ENCODE assay signal across 8 mouse cellular contexts in genomic region chr6:66896921-66897645, GRCm38 (mm10). TPM values are rescaled to one million over a fixed set of nuclear protein-coding genes. Genes with fewer than 3 reads are reported as not detected.
DNase-seq lines count a peak whose midpoint lies in the region; ATAC-seq and TF ChIP-seq lines count a peak whose summit lies in the region.

No protein-coding gene starts in this region.

- H3K27ac ChIP-seq in spleen, adult 2 months (ENCODE audit: insufficient read depth, low read length) = peak overlapping the region; percentile 50
- peak overlapping the region; percentile 45 for H3K27ac ChIP-seq in bone marrow macrophage, adult 2 months (ENCODE audit: insufficient read depth, low read depth, low read length)
- H3K27ac ChIP-seq in forebrain, postnatal 0 days (ENCODE audit: low read depth, low read length) = peak overlapping the region; percentile 40; the same call in 1 of the 2 replicates
- peak overlapping the region; percentile 74 for H3K27ac ChIP-seq in intestine, embryonic 16.5 days (ENCODE audit: low read length)
- no peak overlapping the region for H3K27ac ChIP-seq in liver, embryonic 14.5 days

- no peaks in the 10 kb centered on the region for H3K9me3 ChIP-seq in forebrain, postnatal 0 days (ENCODE audit: low read length)
- H3K9me3 ChIP-seq in intestine, embryonic 16.5 days (ENCODE audit: control insufficient read depth, low read length) = no peaks in the 10 kb centered on the region
- no peaks in the 10 kb centered on the region for H3K9me3 ChIP-seq in liver, embryonic 14.5 days (ENCODE audit: control insufficient read depth, low read length)

- H3K4me2 ChIP-seq in forebrain, postnatal 0 days (ENCODE audit: low read depth) = peak overlapping the region; percentile 82
- H3K4me2 ChIP-seq in intestine, embryonic 16.5 days (ENCODE audit: low read depth, low read length) = peak overlapping the region; percentile 56
- H3K4me2 ChIP-seq in liver, embryonic 14.5 days (ENCODE audit: low read depth) = peak overlapping the region; percentile 97

- peak in 1 of 2 experiments; percentile 2 for DNase-seq in spleen, adult 2 months (ENCODE audit: low read depth in 1 of 2, low spot score in 2 of 2)
- no peak for DNase-seq in spleen, adult 12 weeks (ENCODE audit: low spot score)
- DNase-seq in forebrain, postnatal 0 days = peak; percentile 45
- no peak for DNase-seq in liver, embryonic 14.5 days (ENCODE audit: low read depth in 3 of 3, low spot score in 3 of 3)
- peak; percentile 43 for DNase-seq in naive thymus-derived CD4-positive, alpha-beta T cell, adult 2 months (ENCODE audit: low read depth)
- no peak for DNase-seq in MN1 (ENCODE audit: low spot score)

- H3K4me3 ChIP-seq in spleen, adult 2 months (ENCODE audit: extremely low read depth, insufficient read depth, insufficient read length) = peak overlapping the region; percentile 83
- peak overlapping the region; percentile 83 for H3K4me3 ChIP-seq in bone marrow macrophage, adult 2 months (ENCODE audit: insufficient read depth, low read length)
- H3K4me3 ChIP-seq in forebrain, postnatal 0 days (ENCODE audit: low read depth, low read length) = peak overlapping the region; percentile 51
- H3K4me3 ChIP-seq in intestine, embryonic 16.5 days (ENCODE audit: low read length) = peak overlapping the region; percentile 92
- H3K4me3 ChIP-seq in liver, embryonic 14.5 days (ENCODE audit: insufficient read depth in 1 of 2, low read depth in 2 of 2, low read length in 2 of 2) = peak overlapping the region; percentile 58 to 78

- no peak for TF ChIP-seq POLR2A in spleen, adult 2 months (IDR thresholded peaks at IDR 0.05; ENCODE audit: low read depth, low read length)
- no peak for TF ChIP-seq POLR2A in bone marrow macrophage, adult 2 months (IDR thresholded peaks at IDR 0.05; ENCODE audit: borderline replicate concordance, low read depth, low read length)

- peak; percentile 40 for ATAC-seq in forebrain, postnatal 0 days
- ATAC-seq in intestine, embryonic 16.5 days = peak; percentile 29
- ATAC-seq in liver, embryonic 14.5 days (ENCODE audit: insufficient read depth) = no peak

- H3K36me3 ChIP-seq in spleen, adult 2 months (ENCODE audit: control insufficient read depth, insufficient read depth, low read length) = no peaks in the 10 kb centered on the region
- no peaks in the 10 kb centered on the region for H3K36me3 ChIP-seq in forebrain, postnatal 0 days (ENCODE audit: insufficient read depth)
- no peaks in the 10 kb centered on the region for H3K36me3 ChIP-seq in intestine, embryonic 16.5 days (ENCODE audit: control insufficient read depth, insufficient read depth, low read length)
- H3K36me3 ChIP-seq in liver, embryonic 14.5 days (replicated peaks; ENCODE audit: control insufficient read depth, insufficient read depth, low read depth) = no peaks in the 10 kb centered on the region

- peak overlapping the region; percentile 60 for H3K9ac ChIP-seq in forebrain, postnatal 0 days
- H3K9ac ChIP-seq in intestine, embryonic 16.5 days (ENCODE audit: low read depth, low read length) = peak overlapping the region; percentile 95
- H3K9ac ChIP-seq in liver, embryonic 14.5 days (replicated peaks) = peak overlapping the region; percentile 82

- 5% methylated on average over 25 of the region's 25 CpGs for WGBS in spleen, adult 2 months
- 3% methylated on average over 25 of the region's 25 CpGs for WGBS in forebrain, postnatal 0 days
- under 1% methylated on average over 25 of the region's 25 CpGs for WGBS in intestine, embryonic 16.5 days
- WGBS in liver, embryonic 14.5 days (ENCODE audit: insufficient replicate concordance) = 2% methylated on average over 25 of the region's 25 CpGs

- TF ChIP-seq CTCF in spleen, adult 2 months (IDR thresholded peaks at IDR 0.05; ENCODE audit: extremely low read depth, insufficient read depth, insufficient read length, insufficient replicate concordance) = no peak
- no peak for TF ChIP-seq CTCF in bone marrow macrophage, adult 2 months (IDR thresholded peaks at IDR 0.05; ENCODE audit: low read depth, low read length)
- no peak for TF ChIP-seq CTCF in forebrain, postnatal 0 days (IDR thresholded peaks at IDR 0.05; ENCODE audit: low read depth)
- TF ChIP-seq CTCF in liver, embryonic 14.5 days (IDR thresholded peaks at IDR 0.05; ENCODE audit: low read depth) = no peak

- no peak for TF ChIP-seq EP300 in liver, embryonic 14.5 days (IDR thresholded peaks at IDR 0.05; ENCODE audit: low read depth)

- H3K4me1 ChIP-seq in spleen, adult 2 months (ENCODE audit: control insufficient read depth, insufficient read depth, insufficient read length) = peaks cover 4% of the 10 kb centered on the region
- H3K4me1 ChIP-seq in bone marrow macrophage, adult 2 months (ENCODE audit: control insufficient read depth, insufficient read depth, low read length) = peaks cover 19% of the 10 kb centered on the region
- no peaks in the 10 kb centered on the region for H3K4me1 ChIP-seq in forebrain, postnatal 0 days (ENCODE audit: insufficient read depth)
- peaks cover 18% of the 10 kb centered on the region for H3K4me1 ChIP-seq in intestine, embryonic 16.5 days (ENCODE audit: control insufficient read depth, insufficient read depth, low read length)
- peaks cover 4 to 10% of the 10 kb centered on the region in 2 experiments; a peak in 3 of 4 replicates for H3K4me1 ChIP-seq in liver, embryonic 14.5 days (replicated peaks; ENCODE audit: control insufficient read depth in 2 of 2, insufficient read depth in 2 of 2, low read length in 1 of 2)

- H3K27me3 ChIP-seq in spleen, adult 2 months (ENCODE audit: control insufficient read depth, insufficient read depth, low read length) = peaks cover 7% of the 10 kb centered on the region; the same call in 1 of the 2 replicates
- no peaks in the 10 kb centered on the region for H3K27me3 ChIP-seq in forebrain, postnatal 0 days (ENCODE audit: insufficient read depth, low read length)
- no peaks in the 10 kb centered on the region for H3K27me3 ChIP-seq in intestine, embryonic 16.5 days (replicated peaks; ENCODE audit: control insufficient read depth, insufficient read depth, low read length)
- H3K27me3 ChIP-seq in liver, embryonic 14.5 days (ENCODE audit: control insufficient read depth, insufficient read depth, low read length) = no peaks in the 10 kb centered on the region; the same call in 1 of the 2 replicates

RNA-seq across cellular contexts. Expression of gene Gng12, which starts 0.9 kb away (rescaled TPM):
- 6.6 and 6.9 TPM in 2 replicates for polyA plus RNA-seq in spleen, adult 2 months (2012; rRNA removed)
- 91.5 and 106 TPM in 2 replicates for polyA plus RNA-seq in bone marrow macrophage, adult 2 months (2012; ENCODE audit: insufficient read depth, insufficient read length, missing spikeins)
- 23.5 and 27.8 TPM in 2 replicates for total RNA-seq in forebrain, postnatal 0 days (2014; rRNA removed)
- 40.5 and 52.0 TPM in 2 replicates for polyA plus RNA-seq in forebrain, postnatal 0 days (2015; fragmentation: Nextera tagmentation; extraction: Ambion mirVana)
- polyA plus RNA-seq in intestine, embryonic 16.5 days (2015; fragmentation: Nextera tagmentation; extraction: Ambion mirVana) = 165 and 186 TPM in 2 replicates
- 6.0 and 11.6 TPM in 2 replicates for polyA plus RNA-seq in liver, embryonic 14.5 days (2012; rRNA removed)
- 30.6 and 32.5 TPM in 2 replicates for polyA plus RNA-seq in liver, embryonic 14.5 days (2014; fragmentation: Nextera tagmentation; extraction: Ambion mirVana)

Comparison
In these comparisons a context has a peak if more than half of its experiments do, and no peak if none do; other contexts are left out.
1. DNase-seq: peak in forebrain, postnatal 0 days (single experiment) and naive thymus-derived CD4-positive, alpha-beta T cell, adult 2 months (single experiment); none in spleen, adult 12 weeks (single experiment), liver, embryonic 14.5 days (0 of 3) and MN1 (single experiment).
2. Peak in every context shown above with its lines, with median percentiles within 50 percentile points of each other: H3K4me3 ChIP-seq, H3K4me2 ChIP-seq and H3K9ac ChIP-seq.